Mouse (Mus musculus): ENCODE results near the gene Sync. TPM values are rescaled to one million over a fixed set of nuclear protein-coding genes. Genes with fewer than 3 reads are reported as not detected.

Sync gene
- 3.8 and 5.5 TPM in 2 replicates for polyA plus RNA-seq (2012; rRNA removed)

DNA sequence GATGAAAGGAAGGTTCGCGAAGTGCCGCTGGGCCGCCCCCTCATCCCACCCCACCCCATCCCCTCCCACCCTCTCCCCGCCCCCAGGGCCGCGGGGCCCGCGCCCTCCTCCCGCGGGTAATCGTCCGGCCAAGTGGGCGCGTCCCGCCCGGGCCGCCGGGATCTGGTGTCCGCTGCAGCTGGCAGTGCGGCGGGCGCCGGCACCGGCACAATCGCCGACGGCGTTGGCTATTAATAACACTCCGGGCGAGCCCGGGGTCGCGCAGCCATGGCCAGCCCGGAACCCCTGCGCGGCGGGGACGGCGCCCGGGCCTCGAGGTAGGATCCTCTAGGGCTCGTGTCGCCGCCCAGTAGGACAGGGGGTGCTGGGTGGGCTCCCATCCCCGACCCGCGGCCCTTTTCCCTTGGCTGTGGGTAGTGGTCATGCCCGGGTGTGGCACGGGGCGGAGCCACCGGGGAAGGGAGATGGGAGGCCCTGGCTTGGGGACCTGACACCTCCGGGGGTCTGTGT, at the start of gene Sync:
Gene Sync, plus strand, starts transcription at position 146 of the 510 bp plus-strand sequence.

DNA sequence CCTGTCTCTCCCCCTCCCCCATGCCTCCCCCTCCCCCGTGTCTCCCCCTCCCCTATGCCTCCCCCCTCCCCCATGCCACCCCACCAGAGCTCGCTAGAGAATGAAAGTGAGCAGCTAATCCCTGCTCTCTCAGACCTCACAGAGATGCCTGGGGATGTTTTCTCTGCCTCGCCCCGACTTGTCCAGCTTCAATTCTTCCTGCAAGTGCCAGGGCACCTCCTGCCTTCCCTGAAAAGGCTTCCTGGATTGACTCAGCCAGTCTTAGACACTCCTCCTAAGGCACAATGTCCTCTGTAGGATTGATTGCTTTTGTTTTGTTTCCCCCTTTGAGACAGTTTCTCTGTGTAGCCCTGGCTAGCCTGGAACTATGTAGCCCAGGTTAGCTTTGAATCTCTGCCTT, 26.2 kb upstream of the Sync start, which contains the start of gene C77080:
Gene C77080, minus strand, starts transcription at position 209 of the 400 bp plus-strand sequence.

DNA sequence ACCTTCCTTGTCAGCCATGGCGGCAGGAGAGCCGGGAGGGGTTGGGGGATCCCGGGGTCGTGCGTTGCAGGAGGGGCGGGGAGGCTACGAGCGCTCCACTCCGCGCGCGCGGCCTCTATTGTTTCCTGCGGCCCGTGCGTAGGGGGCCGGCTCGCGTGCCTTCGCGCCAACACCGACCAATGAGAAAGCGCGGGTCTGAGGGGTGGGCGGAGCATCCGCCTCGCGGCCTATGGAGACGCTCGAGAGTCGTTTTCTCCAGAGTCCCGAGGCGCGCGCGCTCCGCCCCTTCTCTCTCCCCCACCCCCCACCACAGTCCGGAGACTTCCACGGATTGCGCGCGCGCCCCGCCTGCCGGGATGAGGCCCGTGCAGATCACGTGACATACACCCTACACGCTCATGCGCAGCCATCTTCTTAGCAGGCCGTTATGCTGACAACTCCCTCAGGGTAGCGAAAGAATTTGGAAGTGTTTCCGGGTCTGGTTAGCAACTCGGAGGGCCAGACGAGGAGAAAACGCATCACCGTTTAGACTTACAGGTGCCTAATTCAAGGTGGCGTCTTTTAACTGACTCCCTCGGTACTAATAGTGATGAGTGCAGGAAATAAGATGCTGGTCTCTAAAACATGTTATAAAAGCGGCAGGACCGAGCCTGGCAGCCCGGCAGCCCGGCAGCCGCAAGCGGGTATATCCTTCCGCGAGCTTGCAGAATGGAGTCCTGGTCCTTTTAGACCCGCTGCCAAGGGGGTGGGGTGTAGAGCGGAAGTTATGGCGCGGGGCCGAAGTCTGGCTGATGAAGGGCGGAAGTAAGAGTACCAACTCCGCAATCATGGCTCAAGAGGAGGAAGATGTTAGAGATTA, 48.0 kb downstream of the Sync start, which contains the start of the genes Rbbp4 and Zbtb8os:
Gene Rbbp4, minus strand, starts transcription at position 155 of the 859 bp plus-strand sequence.
Gene Zbtb8os, plus strand, starts transcription at position 480 of the 859 bp plus-strand sequence.

Other genes with a start within 250 kb of the Sync start
- 179 and 255 TPM in 2 replicates for gene Rnf19b, start 229.3 kb upstream of the Sync start, polyA plus RNA-seq (2012; rRNA removed)
- 7.3 and 11.7 TPM in 2 replicates for gene Tmem54, start 182.1 kb upstream of the Sync start, polyA plus RNA-seq (2012; rRNA removed)
- gene Hpca, start 165.6 kb upstream of the Sync start, polyA plus RNA-seq (2012; rRNA removed): 2.8 and 5.0 TPM in 2 replicates
- 15.0 and 23.5 TPM in 2 replicates for gene Fndc5, start 150.6 kb upstream of the Sync start, polyA plus RNA-seq (2012; rRNA removed)
- gene S100pbp, start 97.9 kb upstream of the Sync start, polyA plus RNA-seq (2012; rRNA removed): 19.7 and 29.6 TPM in 2 replicates
- 18.9 and 19.2 TPM in 2 replicates for gene Yars, start 97.9 kb upstream of the Sync start, polyA plus RNA-seq (2012; rRNA removed)
- gene C77080, start 26.2 kb upstream of the Sync start, polyA plus RNA-seq (2012; rRNA removed): 38.0 and 38.5 TPM in 2 replicates
- 16.5 and 22.5 TPM in 2 replicates for gene Rbbp4, start 47.8 kb downstream of the Sync start, polyA plus RNA-seq (2012; rRNA removed)
- 4.1 and 7.2 TPM in 2 replicates for gene Zbtb8os, start 48.1 kb downstream of the Sync start, polyA plus RNA-seq (2012; rRNA removed)
- gene Zbtb8a, start 90.5 kb downstream of the Sync start, polyA plus RNA-seq (2012; rRNA removed): 9.6 and 11.9 TPM in 2 replicates
- gene Zbtb8b, start 153.2 kb downstream of the Sync start, polyA plus RNA-seq (2012; rRNA removed): 6.6 and 7.6 TPM in 2 replicates
- gene Bsdc1, start 174.0 kb downstream of the Sync start, polyA plus RNA-seq (2012; rRNA removed): 17.6 and 21.9 TPM in 2 replicates
- gene Tssk3, start 203.4 kb downstream of the Sync start, polyA plus RNA-seq (2012; rRNA removed): 0.12 and 0.14 TPM in 2 replicates
- 0.77 and 1.3 TPM in 2 replicates for gene Fam229a, start 203.6 kb downstream of the Sync start, polyA plus RNA-seq (2012; rRNA removed)
- 239 and 273 TPM in 2 replicates for gene Marcksl1, start 226.0 kb downstream of the Sync start, polyA plus RNA-seq (2012; rRNA removed)